Mouse (Mus musculus) olfactory bulb, adult 2 months (tissue): ENCODE measurements around the gene Tmem190. TPM values are rescaled to one million over a fixed set of nuclear protein-coding genes. Genes with fewer than 3 reads are reported as not detected.
"Not testable (repeated sequence)": the region's sequence is repeated elsewhere in the genome, so short reads cannot be mapped to it uniquely, and the experiment has no call there.

ENCODE experiments used
- H3K27ac ChIP-seq: fragments of 200-500 bp; 2 replicates; pipeline ENCODE4 v1.5.1; 2012; ENCODE audit warnings: low read depth, low read length; ENCODE audit not compliant: insufficient read depth
- H3K4me1 ChIP-seq: fragments of 200-500 bp; 2 replicates; pipeline ENCODE4 v1.6.1; 2012; ENCODE audit warnings: low read length; ENCODE audit not compliant: control insufficient read depth, insufficient read depth
- H3K4me3 ChIP-seq: fragments of 200-500 bp; 2 replicates; pipeline ENCODE4 v1.5.1; 2012; ENCODE audit warnings: mild to moderate bottlenecking, low read depth, low read length, moderate library complexity; ENCODE audit not compliant: insufficient read depth
- CTCF ChIP-seq: fragments of 200-500 bp; IDR thresholded peaks from 2 replicates; pipeline ENCODE4 v1.5.1; 2012; ENCODE audit warnings: low read depth, mild to moderate bottlenecking, low read length, moderate library complexity; ENCODE audit not compliant: insufficient read depth
- POLR2A ChIP-seq: fragments of 200-500 bp; IDR thresholded peaks from 2 replicates; pipeline ENCODE4 v1.6.1; 2012; ENCODE audit warnings: mild to moderate bottlenecking, low read depth, low read length, moderate library complexity; ENCODE audit not compliant: insufficient read depth
- WGBS: fragments of 180-500 bp; shearing (Covaris S2); methylation state at CpG from one replicate; pipeline ENCODE4 v1.1.7; 2018; 5-methylcytosine and 5-hydroxymethylcytosine counted together
- polyA plus RNA-seq: library from polyadenylated mRNA; stranded (reverse); fragments of >200 nt; gene quantifications from 2 replicates; pipeline ENCODE4 v1.2.4, GENCODE M21; 2012; ENCODE audit warnings: low replicate concordance; ENCODE audit not compliant: missing spikeins, insufficient read depth, insufficient read length

Tmem190 gene
- polyA plus RNA-seq, 1 experiment = not detected

DNA sequence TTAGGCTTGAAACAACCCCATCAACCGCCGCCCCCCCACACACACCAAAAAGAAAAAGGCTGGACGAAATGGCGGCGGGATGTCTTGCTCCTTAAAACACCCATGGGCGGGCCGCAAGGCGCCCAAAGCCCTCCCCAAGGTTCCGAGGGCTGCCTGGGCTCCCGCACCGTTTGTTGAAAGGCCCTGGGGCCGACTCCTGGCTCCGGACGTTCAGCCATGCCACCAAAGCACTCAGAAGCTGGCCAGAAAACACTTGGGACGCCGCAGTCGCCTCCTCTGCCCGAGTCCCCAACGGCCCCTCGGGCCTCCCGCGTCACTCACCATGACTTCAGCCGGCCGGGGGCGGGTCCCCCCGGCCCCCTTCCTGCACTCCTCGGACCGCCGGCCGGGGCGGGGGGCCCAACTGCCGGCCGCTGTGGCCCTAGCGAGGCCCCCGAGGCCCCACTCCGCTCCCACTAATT lies 29.1 kb downstream of the Tmem190 start:
- 2% methylated on average over 28 of the region's 36 CpGs for WGBS
- TF ChIP-seq POLR2A (no peak), CTCF (no peak)

DNA sequence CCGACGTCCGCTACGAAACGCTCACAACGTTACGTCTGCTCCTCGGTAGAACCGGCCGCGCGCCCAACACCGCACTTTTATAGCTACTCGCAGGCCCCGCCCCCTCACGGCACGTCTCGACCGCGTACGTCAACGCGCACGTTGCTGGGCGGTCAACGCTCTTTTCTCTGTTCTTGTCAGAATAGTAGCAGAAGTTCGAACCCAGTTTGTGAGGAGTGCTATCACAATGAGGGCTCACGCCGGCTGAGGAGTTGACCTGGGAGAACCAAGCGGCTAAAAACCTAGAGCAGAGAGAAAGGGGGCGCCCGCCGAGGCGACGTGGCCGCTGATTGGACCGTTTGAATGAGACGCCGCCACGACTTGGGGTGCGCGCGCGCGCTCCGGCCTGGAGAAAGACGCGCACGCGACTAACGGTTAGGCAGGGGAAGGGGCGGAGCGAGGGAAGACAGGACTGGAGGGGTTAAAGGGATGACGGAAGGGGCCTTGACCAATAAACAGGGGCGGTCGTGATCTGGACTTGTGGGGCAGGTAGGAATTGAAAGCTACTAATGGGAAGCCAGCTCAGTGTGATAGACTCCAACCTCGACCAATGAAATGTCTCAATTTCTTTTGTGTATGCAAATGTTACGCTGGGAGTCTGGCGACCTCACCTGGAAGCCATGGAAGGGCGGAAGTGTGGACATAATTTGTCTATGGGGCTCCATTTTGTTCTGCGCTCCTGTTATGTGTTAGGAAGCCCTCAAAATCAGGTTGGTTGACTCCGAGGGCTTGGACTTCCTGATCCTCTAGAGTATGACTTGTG lies 29.8 kb downstream of the Tmem190 start, which contains the start of gene Ube2s:
Gene Ube2s, minus strand, starts transcription at position 288 of the 802 bp plus-strand sequence.
- TF ChIP-seq POLR2A (peak; percentile 84), CTCF (no peak)
- H3K27ac ChIP-seq = peak within 1 kb of the TSS; percentile 97
- WGBS = under 1% methylated on average over 62 of the region's 62 CpGs
- peaks cover 10% of the 10 kb centered on the region for H3K4me1 ChIP-seq
- peak within 1 kb of the TSS; percentile 94 for H3K4me3 ChIP-seq

More for the DNA sequence above, 29.1 kb downstream of the Tmem190 start:
- H3K27ac ChIP-seq = peak overlapping the region; percentile 97; the same call in 1 of the 2 replicates
- peaks cover 10% of the 10 kb centered on the region for H3K4me1 ChIP-seq
- H3K4me3 ChIP-seq = peak overlapping the region; percentile 94

DNA sequence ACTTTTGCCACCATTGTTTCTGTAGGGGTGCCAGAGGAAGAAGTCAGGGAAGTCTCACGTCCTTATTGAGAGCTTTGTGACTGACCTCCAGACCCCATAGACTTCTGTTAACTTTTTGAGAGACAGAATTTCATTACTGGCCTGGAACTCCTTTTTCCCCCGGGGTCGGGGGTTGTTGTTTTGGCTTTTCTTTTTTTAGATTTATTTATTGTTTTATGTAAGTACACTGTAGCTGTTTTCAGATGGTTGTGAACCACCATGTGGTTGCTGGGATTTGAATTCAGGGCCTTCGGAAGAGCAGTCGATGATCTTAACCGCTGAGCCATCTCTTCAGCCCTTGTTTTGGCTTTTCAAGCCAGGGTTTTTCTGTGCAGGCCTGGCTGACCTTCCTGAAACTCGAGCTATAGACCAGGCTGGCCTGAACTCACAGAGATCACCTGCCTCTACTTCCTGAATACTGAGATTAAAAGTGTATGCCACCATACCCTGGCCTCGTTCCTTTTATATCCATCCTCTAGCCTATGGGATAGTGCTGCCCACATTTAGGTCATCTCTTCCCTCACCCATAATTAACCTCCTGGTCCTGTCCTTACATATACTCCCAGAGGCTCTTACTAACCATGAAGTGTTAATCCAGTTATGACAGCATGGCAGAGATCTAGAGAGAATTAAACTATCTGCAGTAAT lies 30.5 kb downstream of the Tmem190 start:
- no peak for TF ChIP-seq CTCF
- TF ChIP-seq POLR2A = no peak
- Histone ChIP-seq H3K27ac (peak overlapping the region; percentile 91), H3K4me3 (peak overlapping the region; percentile 53), H3K4me1 (peaks cover 10% of the 10 kb centered on the region)
- WGBS = 23% methylated on average over 8 of the region's 8 CpGs

DNA sequence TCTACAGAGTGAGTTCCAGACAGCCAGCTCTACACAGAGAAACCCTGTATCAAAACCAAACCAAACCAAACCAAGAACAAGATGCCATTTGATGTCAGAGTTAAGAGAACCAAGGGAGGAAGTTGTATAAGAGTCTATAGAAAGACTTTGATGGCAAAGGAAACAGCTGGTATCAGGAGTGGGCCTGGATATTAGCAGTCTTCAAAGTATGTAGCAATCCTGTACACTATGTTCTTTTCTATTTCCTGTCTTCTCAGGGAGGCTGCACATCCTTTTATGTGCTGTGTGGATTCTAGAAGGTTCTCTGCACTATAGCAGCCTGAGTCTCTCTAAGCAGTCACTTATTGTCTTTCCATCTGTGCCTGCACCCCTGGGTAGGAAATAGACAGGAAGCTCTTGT lies 33.8 kb downstream of the Tmem190 start:
- Histone ChIP-seq H3K27ac (no peak overlapping the region), H3K4me3 (no peak overlapping the region), H3K4me1 (peaks cover 3% of the 10 kb centered on the region; the same call in 1 of the 2 replicates)
- TF ChIP-seq POLR2A (no peak), CTCF (no peak)

DNA sequence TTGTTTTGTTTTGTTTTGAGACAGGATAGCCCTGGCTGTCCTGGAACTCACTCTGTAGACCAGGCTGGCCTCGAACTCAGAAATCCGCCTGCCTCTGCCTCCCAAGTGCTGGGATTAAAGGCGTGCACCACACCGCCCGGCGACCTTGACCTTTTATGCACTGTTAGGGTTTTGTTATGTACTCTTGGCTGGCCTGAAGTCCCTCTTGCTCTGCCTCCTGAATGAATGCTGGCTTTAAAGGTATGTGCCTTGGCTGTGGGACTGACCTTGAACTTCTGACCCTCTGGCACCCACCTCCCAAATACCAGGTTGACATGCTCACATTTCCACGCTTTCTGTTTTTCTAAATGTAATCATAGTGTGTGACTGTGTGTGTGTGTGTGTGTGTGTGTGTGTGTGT lies 38.2 kb downstream of the Tmem190 start:
- H3K4me3 ChIP-seq, H3K4me1 ChIP-seq, H3K27ac ChIP-seq: not testable (repeated sequence)
- WGBS = 90% methylated on average over 7 of the region's 7 CpGs

DNA sequence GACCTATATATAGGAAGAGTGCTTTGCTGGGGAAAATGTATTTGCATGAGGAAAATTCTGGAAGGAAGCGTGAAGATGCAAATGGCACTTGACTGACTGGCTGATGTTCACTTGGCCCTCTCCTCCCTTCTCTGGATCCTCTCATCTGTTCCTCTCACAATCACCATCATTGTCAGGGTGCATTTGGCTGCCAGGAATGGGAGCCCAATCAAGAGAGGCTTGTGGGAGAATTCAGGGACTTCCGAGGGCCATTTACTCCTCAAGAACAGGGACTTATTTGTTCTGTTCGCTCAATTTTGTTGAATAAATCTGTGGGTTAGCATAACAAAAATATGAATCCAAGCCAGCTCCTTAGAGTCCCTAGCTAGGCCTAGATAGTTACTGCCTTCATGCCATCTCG lies 39.0 kb downstream of the Tmem190 start:
- Histone ChIP-seq H3K4me3 (no peak overlapping the region), H3K27ac (no peak overlapping the region), H3K4me1 (no peaks in the 10 kb centered on the region)
- TF ChIP-seq POLR2A (no peak), CTCF (no peak)
- WGBS = 50% methylated on average over 4 of the region's 4 CpGs

DNA sequence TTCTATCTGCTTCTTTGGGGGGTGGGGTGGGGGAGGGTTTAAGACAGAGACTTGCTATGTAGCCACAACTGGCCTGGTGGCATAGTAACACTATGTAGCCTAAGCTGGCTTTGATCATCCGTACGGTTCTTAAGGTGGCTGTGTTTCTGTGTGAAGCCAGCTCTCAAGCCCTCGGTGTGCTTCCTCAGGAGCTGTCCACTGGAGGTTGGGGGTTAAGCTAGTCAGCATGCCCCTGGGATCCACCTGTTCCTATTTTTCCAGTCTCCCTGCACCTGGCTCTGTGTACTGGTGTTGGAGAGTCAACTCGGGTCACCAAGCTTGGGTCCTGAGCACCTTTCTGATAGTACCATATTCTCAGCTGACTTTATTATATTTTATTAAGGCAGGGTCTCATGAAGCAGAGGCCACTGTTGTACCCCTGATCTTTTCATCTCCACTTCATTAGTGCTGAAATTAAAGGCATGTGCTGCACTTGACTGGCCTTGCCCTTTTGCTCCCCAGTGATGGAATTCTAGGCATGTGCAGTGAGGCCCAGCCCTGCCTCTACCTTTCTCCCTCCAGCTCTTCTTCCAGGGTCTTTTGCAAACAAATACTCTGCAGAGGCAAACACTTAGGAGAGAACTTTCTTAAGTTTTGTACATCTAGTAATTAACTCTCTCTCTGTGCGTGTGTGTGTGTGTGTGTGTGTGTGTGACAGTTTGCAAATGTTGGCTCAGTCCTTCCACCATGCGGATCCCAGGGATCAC lies 39.6 kb downstream of the Tmem190 start:
- 62% methylated on average over 6 of the region's 6 CpGs for WGBS

DNA sequence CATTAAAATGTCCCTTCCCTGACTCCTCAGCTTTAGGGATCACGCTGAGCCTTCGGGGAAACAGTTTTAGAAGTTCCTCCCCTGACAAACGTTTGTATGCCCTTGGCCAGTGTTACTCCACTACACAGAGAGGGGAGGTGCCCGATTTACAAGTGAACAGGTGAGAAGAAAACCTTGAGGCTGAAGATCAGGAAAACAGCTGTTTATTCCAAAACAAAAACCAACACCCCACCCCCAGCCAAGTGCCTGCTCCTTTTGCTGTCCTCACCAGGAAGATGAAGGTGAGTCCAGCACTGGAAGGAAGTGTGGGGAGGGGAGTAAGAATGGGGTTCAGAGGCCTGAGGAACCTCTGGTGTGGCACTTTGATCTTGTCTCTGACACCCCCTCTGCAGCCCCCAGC lies 42.6 kb downstream of the Tmem190 start:
- 60% methylated on average over 4 of the region's 4 CpGs for WGBS

More for the DNA sequence above, 39.6 kb downstream of the Tmem190 start:
- H3K4me1 ChIP-seq = no peaks in the 10 kb centered on the region
- no peak overlapping the region for H3K27ac ChIP-seq
- H3K4me3 ChIP-seq = no peak overlapping the region
- no peak for TF ChIP-seq POLR2A
- TF ChIP-seq CTCF = no peak

DNA sequence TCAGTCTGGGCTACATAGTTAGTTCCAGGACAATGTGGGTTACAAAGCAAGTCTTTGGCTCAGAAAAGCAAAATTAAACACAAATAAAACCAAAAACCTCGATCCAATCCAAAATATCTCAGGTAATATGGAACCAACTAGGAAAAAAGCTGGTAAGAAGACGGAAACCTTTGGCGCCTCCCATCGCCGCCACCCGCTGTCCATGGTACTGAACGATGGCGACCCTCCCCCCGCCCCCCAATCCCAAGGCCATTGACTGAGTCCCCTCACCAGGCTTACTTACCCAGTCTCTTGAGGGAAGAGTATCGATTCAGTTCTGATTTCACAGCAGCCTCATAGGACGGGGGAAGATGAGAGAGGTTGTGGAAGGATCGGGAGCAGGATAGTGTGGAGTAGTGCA lies 47.7 kb downstream of the Tmem190 start:
- no peak overlapping the region for H3K4me3 ChIP-seq
- TF ChIP-seq POLR2A (no peak), CTCF (no peak)
- no peaks in the 10 kb centered on the region for H3K4me1 ChIP-seq
- H3K27ac ChIP-seq = no peak overlapping the region
- WGBS = 27% methylated on average over 12 of the region's 12 CpGs

More for the DNA sequence above, 42.6 kb downstream of the Tmem190 start:
- no peak overlapping the region for H3K4me3 ChIP-seq
- H3K4me1 ChIP-seq = no peaks in the 10 kb centered on the region
- TF ChIP-seq POLR2A (no peak), CTCF (no peak)
- no peak overlapping the region for H3K27ac ChIP-seq

Other genes with a start within 250 kb of the Tmem190 start
- not detected in 2 replicates for gene Syt5, start 235.4 kb upstream of the Tmem190 start, polyA plus RNA-seq
- not detected in 2 replicates for gene Ptprh, start 178.9 kb upstream of the Tmem190 start, polyA plus RNA-seq
- gene Tmem86b, start 151.5 kb upstream of the Tmem190 start, polyA plus RNA-seq = not detected in 2 replicates
- gene Ppp6r1, start 123.9 kb upstream of the Tmem190 start, polyA plus RNA-seq = 310 and 891 TPM in 2 replicates
- not detected in 2 replicates for gene Hspbp1, start 97.9 kb upstream of the Tmem190 start, polyA plus RNA-seq
- not detected in 2 replicates for gene Brsk1, start 92.3 kb upstream of the Tmem190 start, polyA plus RNA-seq
- gene Tmem150b, start 57.7 kb upstream of the Tmem190 start, polyA plus RNA-seq = not detected in 2 replicates
- gene Kmt5c, start 42.8 kb upstream of the Tmem190 start, polyA plus RNA-seq = not detected in 2 replicates
- not detected in 2 replicates for gene Cox6b2, start 29.8 kb upstream of the Tmem190 start, polyA plus RNA-seq
- gene Fam71e2, start 11.6 kb upstream of the Tmem190 start, polyA plus RNA-seq = not detected in 2 replicates
- gene Il11, start 78 bp upstream of the Tmem190 start, polyA plus RNA-seq = not detected in 2 replicates
- gene Tmem238, start 6.7 kb downstream of the Tmem190 start, polyA plus RNA-seq = not detected in 2 replicates
- gene Rpl28, start 9.9 kb downstream of the Tmem190 start, polyA plus RNA-seq = not detected in 2 replicates
- not detected in 2 replicates for gene Ube2s, start 29.7 kb downstream of the Tmem190 start, polyA plus RNA-seq
- 146 TPM in 1 of 2 replicates, not detected in the other for gene Shisa7, start 61.8 kb downstream of the Tmem190 start, polyA plus RNA-seq
- not detected in 2 replicates for gene Isoc2b, start 87.3 kb downstream of the Tmem190 start, polyA plus RNA-seq
- not detected in 2 replicates for gene Isoc2a, start 94.2 kb downstream of the Tmem190 start, polyA plus RNA-seq
- not detected in 2 replicates for gene Gm36210, start 123.6 kb downstream of the Tmem190 start, polyA plus RNA-seq
- gene Zfp628, start 132.3 kb downstream of the Tmem190 start, polyA plus RNA-seq = not detected in 2 replicates
- not detected in 2 replicates for gene Nat14, start 139.1 kb downstream of the Tmem190 start, polyA plus RNA-seq
- not detected in 2 replicates for gene Ssc5d, start 142.8 kb downstream of the Tmem190 start, polyA plus RNA-seq
- not detected in 2 replicates for gene Sbk2, start 181.5 kb downstream of the Tmem190 start, polyA plus RNA-seq
- not detected in 2 replicates for gene Sbk3, start 188.2 kb downstream of the Tmem190 start, polyA plus RNA-seq
- gene Zfp579, start 213.2 kb downstream of the Tmem190 start, polyA plus RNA-seq = not detected in 2 replicates
- not detected in 2 replicates for gene Zfp524, start 231.5 kb downstream of the Tmem190 start, polyA plus RNA-seq
- not detected in 2 replicates for gene Fiz1, start 231.8 kb downstream of the Tmem190 start, polyA plus RNA-seq
- gene Gm44973, start 232.6 kb downstream of the Tmem190 start, polyA plus RNA-seq = not detected in 2 replicates
- gene Zfp865, start 237.4 kb downstream of the Tmem190 start, polyA plus RNA-seq = not detected in 2 replicates
- gene Ccdc106, start 237.6 kb downstream of the Tmem190 start, polyA plus RNA-seq = not detected in 2 replicates